Mouse (Mus musculus) testis, adult 10 weeks (tissue): ENCODE measurements around the gene 1810030O07Rik. TPM values are rescaled to one million over a fixed set of nuclear protein-coding genes. Genes with fewer than 3 reads are reported as not detected.

Source experiments
- polyA plus RNA-seq: library from polyadenylated mRNA; stranded (reverse); fragments of 350-450 nt; fragmentation: Illumina TruSeq; extraction: RNeasy Lipid Tissue Mini Kit (QIAGEN cat#74804); gene quantifications from one replicate; pipeline ENCODE4 v1.2.3, GENCODE M21; 2014; ENCODE audit warnings: low read depth, low replicate concordance

1810030O07Rik gene
- 6.2 TPM for polyA plus RNA-seq

GRCm38 (mm10) chrX:12673054-12673775, at the start of gene 1810030O07Rik:
Gene 1810030O07Rik, minus strand, starts transcription at chrX:12673668.

Other genes with a start within 250 kb of the 1810030O07Rik start
- 28.9 TPM for gene Atp6ap2, start 85.9 kb downstream of the 1810030O07Rik start, polyA plus RNA-seq
- 13.4 TPM for gene Med14, start 88.4 kb upstream of the 1810030O07Rik start, polyA plus RNA-seq